Mouse (Mus musculus) cortical plate, adult 2 months (tissue): ENCODE results near the gene Pgrmc2.

Source experiments
- CTCF ChIP-seq: fragments of 200-500 bp; IDR thresholded peaks from 2 replicates; pipeline ENCODE4 v1.5.1; 2011; ENCODE audit warnings: mild to moderate bottlenecking, control low read depth, low read length; ENCODE audit not compliant: insufficient read depth; ENCODE audit errors: extremely low read depth
- POLR2A ChIP-seq: fragments of 200-500 bp; IDR thresholded peaks from 2 replicates; pipeline ENCODE4 v1.6.1; 2011; ENCODE audit warnings: mild to moderate bottlenecking, low read length, control low read depth; ENCODE audit not compliant: insufficient read depth; ENCODE audit errors: extremely low read depth

- TF ChIP-seq CTCF (no peak), POLR2A (no peak)
These were observed 9.5 kb upstream of the Pgrmc2 start for GRCm38 (mm10) chr3:41092311-41092710.
